Mouse (Mus musculus) spleen, postnatal 36 days (tissue): ENCODE data around the gene Ephx3.

Experiments used
- DNase-seq, 2 experiments: peaks; one replicate each; pipeline ENCODE4 v3.0.0; 2022; ENCODE audit warnings: low spot score in 2 of 2, mixed read lengths in 1 of 2

The Ephx3 gene

DNA sequence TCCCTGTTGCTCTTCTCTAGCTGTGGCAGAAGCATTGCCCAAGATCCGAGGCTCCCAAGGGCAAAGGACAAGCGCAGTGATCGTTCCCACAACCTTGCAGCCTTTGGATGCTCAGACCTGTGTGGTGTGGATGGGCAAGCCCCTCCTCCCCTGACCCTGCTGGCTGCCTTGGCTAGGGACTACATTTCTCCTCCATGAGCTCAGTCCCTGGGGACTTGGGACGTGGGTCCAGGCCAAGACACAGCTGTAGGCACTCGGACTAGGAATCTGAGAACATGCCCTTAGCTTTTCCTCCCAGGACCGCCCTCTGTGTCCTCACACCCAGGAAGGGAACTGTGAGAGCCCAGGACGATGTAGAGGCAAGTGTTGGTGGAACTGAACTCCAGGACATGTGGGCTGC lies 16.2 kb downstream of the Ephx3 start:
- DNase-seq, result no peak

DNA sequence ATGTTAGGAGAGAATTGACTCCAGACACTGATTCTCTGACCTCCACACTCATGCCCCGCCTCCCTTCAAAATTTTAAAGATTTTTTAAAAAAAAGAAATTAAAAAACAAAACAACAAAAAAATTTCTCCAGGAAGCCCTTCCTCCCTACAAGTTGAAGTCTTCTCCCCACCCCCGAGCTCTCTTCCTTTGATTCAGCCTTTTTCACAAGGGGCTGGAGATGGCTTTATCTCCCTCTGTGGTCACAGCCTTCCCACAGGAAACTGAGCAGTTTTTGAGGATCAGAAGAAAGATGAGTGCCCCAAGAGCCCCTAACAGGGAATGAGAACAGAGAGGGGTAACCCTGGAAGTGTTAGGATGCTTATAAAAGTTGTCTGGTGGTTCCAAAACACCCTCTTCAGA lies 16.9 kb downstream of the Ephx3 start:
- DNase-seq, result no peak

GRCm38 (mm10) chr17:32169518-32170225 lies 19.7 kb downstream of the Ephx3 start:
- no peak for DNase-seq

GRCm38 (mm10) chr17:32166687-32167086 lies 22.7 kb downstream of the Ephx3 start, which contains the start of gene Notch3:
Gene Notch3 (minus strand): TSS chr17:32166852.
- DNase-seq, result no peak

DNA sequence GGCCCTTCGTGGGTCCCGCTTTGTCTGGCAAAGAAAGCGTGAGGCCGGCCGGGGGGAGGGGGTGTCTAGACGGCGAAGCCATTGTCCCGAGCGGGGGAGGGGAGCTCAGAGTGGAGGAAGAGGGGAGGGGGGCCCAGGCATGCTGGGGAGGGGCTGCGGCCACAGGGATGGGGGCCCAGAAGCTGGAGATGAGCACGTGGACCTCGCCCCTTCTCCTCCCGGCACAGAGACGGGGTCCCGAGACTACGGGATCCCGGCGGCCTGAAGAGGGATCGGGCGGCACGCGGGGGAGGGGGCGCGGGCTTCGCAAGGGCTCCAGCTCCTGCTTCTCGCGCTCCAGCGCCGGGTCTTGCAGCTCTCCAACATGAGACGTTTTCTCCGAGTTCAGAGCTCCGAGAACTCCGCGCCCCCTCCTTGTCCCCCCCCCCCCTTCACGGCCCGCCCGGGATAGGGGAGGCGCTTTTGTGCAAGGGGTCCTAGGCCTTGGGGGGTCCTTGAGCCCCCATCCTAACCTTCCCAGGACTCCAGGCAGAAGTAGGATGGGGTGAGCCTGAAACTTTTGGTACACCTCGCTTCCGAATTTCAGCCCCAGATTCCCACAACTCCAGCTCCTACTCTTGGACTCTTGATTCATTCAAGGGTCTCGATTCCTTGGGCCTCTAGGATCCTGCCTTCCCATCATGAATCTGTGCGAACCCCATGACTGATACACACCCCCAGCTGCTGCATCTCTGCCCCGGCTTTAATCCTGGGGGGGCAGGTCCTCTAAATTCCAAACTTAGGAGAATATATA lies 23.4 kb downstream of the Ephx3 start:
- no peak for DNase-seq

DNA sequence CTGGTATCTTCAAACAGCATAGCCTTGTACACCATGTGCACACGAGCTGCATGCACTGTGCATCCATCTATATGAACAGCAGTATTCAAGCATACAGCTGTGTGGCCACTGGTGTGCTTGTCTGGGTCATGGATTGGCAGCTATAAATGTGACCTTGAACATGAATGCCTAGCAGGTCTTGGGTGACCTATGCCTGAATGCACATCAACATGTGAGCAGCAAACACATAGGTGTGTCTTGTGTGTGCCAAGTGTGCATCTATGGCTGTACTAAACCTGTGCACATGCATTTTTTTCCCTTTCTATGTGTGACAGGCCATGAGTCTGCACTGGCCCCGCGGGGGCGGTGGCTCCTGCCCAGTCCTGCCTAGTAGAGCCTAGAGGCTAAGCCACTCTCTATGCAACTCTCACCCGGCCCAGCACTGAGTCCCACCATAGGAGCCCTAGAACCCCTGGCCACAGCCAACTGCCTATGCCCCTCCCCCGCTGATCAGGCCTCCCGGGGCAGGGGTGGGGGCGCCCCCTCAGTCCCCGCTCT lies 24.0 kb downstream of the Ephx3 start:
- no peak for DNase-seq

DNA sequence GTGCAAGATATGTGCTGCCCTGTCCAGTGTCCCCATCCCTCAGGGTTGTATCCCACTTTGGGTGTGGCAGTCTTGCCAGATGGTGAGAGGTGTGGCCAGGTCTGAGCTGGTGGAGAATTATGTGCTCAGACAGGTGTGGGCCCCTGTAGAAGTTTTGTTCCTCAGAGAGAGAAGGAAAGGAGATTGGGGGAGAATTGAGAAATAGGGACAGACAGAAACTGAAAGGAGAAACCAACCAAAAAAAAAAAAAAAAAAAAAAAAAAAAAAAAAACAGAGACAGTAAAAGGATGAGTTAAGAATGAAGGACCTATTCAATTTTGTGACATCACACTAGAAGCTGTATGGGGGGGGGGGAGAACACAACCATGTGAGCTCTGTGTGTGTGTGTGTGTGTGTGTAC lies 24.6 kb downstream of the Ephx3 start:
- DNase-seq, result no peak

- peak; percentile 73 to 75 for DNase-seq
These were observed 25.3 kb downstream of the Ephx3 start for GRCm38 (mm10) chr17:32163910-32164650.

GRCm38 (mm10) chr17:32162112-32162850 lies 27.1 kb downstream of the Ephx3 start:
- peak in 1 of 2 experiments; percentile 18 for DNase-seq

DNA sequence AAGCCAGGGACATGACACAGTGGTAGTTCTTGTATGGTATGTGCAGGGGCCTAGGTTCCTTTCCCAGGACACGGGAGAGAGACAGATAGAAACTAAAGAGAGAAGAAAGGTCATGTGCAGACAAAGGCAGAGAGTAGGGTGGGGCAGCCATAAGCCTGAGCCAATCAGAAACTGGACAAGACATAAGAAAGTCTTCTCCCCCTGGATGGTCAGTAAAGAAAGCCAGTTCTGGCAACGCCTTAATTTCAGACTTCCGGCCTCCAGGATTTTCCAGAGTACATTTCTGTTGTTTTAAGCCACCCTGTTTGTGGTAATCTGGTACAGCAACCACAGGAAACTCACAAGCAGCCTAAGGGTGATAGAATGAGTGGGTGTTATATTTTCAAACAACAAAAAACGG lies 28.5 kb downstream of the Ephx3 start:
- no peak for DNase-seq

GRCm38 (mm10) chr17:32158841-32159240 lies 30.5 kb downstream of the Ephx3 start:
- no peak for DNase-seq

DNA sequence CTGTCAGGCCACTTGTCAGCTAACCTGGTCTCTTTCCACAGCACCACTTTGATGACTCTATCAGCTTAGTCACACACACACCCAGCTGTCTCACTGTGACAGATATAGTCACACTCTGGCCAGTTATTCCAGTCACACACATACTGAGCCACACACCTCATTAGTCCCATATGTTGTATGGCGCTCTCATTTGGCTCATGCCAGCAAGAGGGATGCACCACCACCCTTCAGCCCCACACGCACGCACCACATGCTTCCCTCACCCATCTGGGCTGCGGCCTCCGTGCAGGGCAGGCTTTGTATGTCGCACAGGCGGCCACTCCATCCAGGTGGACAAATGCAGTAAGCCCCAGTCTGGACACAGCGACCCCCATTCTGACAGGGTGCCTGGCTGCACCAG lies 42.6 kb downstream of the Ephx3 start:
- no peak for DNase-seq

DNA sequence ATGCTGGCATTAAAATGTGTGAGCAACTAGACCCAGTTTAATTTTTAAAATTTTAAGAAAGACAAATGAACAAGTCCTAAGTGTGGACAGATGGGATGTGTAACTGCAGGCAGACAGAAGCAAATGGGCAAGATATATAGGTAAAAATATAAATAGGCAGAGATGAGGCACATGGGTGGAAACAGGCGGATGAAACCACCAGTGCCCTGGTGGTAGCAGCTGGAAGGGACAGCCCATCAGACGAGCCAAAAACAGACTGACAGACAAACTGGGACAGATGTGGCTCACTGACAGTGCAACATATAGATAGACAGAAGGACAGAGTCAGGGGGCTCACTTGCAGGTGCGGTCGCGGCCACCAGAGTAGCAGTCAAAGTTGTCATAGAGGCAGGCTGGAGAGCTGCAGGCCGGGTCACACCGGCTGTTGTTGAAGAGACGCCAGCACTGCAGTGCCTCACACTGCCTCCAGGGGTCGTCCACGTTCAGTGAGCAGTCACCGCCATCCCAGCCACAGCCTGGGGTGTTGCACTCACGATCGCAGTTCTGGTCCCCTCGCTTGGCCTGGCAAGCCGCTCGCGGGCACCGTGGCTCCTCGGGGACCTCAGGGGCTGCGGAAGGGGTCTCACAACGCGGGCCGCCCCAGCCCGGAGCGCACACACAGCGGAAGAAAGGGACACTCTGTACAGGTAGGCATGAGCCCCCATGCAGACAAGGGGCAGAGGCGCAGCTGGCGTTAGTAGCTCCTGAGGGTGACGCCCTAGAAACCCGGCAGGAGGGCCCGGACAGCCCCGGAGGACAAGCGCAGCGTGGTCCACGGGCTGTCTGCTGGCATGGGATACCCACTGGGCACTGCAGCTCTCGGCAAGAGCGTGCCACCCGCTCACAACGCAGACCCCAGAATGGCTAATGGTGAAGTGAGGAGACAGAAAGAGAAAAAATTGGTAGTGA lies 46.2 kb downstream of the Ephx3 start:
- DNase-seq, result peak; percentile 65 to 68

GRCm38 (mm10) chr17:32142234-32142633 lies 47.1 kb downstream of the Ephx3 start:
- no peak for DNase-seq
